Mouse (Mus musculus) liver, postnatal 0 days (tissue): ENCODE data around the gene Kif22.

Experiments used
- CTCF ChIP-seq: sonication (generic); IDR thresholded peaks from 2 replicates; pipeline ENCODE4 v1.5.1; 2016; ENCODE audit warnings: antibody characterized with exemption, low read depth
- EP300 ChIP-seq: IDR thresholded peaks from 2 replicates; pipeline ENCODE4 v1.6.1; 2016; ENCODE audit warnings: antibody characterized with exemption, low read depth, mild to moderate bottlenecking

- TF ChIP-seq CTCF: no peak
- no peak for TF ChIP-seq EP300
Observed at GRCm38 (mm10) chr7:127023896-127024690, 18.2 kb downstream of the Kif22 start.
